Mouse (Mus musculus): Measurements from ENCODE around the gene Zfand4. TPM values are rescaled to one million over a fixed set of nuclear protein-coding genes. Genes with fewer than 3 reads are reported as not detected.

The Zfand4 gene
- polyA plus RNA-seq, 1 experiment: 13.8 TPM

GRCm38 (mm10) chr6:116369811-116370210 lies 105.8 kb downstream of the Zfand4 start:
- H3K4me1 ChIP-seq (ENCODE audit: control insufficient read depth, insufficient read depth, low read length): peaks cover 4% of the 10 kb centered on the region
- peak overlapping the region; percentile 76 for H3K27ac ChIP-seq (ENCODE audit: control insufficient read depth, insufficient read depth, low read depth, low read length, poor library complexity)
- H3K4me3 ChIP-seq (replicated peaks; ENCODE audit: control insufficient read depth, low read depth, low read length): peak overlapping the region; percentile 22
- TF ChIP-seq CTCF (IDR thresholded peaks at IDR 0.05; ENCODE audit: control insufficient read depth, insufficient read depth, low read length) (no peak), POLR2A (IDR thresholded peaks at IDR 0.05; ENCODE audit: borderline replicate concordance, control insufficient read depth, low read depth, low read length) (no peak)
- WGBS: 90% methylated on average over 1 of the region's 1 CpGs

GRCm38 (mm10) chr6:116370216-116370976 lies 106.4 kb downstream of the Zfand4 start:
- Histone ChIP-seq H3K4me3 (replicated peaks; ENCODE audit: control insufficient read depth, low read depth, low read length) (no peak overlapping the region), H3K4me1 (ENCODE audit: control insufficient read depth, insufficient read depth, low read length) (peaks cover 4% of the 10 kb centered on the region)
- TF ChIP-seq POLR2A (IDR thresholded peaks at IDR 0.05; ENCODE audit: borderline replicate concordance, control insufficient read depth, low read depth, low read length) (no peak), CTCF (IDR thresholded peaks at IDR 0.05; ENCODE audit: control insufficient read depth, insufficient read depth, low read length) (no peak)

GRCm38 (mm10) chr6:116371500-116371899 lies 107.5 kb downstream of the Zfand4 start:
- TF ChIP-seq CTCF (IDR thresholded peaks at IDR 0.05; ENCODE audit: control insufficient read depth, insufficient read depth, low read length): no peak
- no peak overlapping the region for H3K4me3 ChIP-seq (replicated peaks; ENCODE audit: control insufficient read depth, low read depth, low read length)
- WGBS: 92% methylated on average over 3 of the region's 3 CpGs
- H3K27ac ChIP-seq (ENCODE audit: control insufficient read depth, insufficient read depth, low read depth, low read length, poor library complexity): no peak overlapping the region
- peaks cover 4% of the 10 kb centered on the region for H3K4me1 ChIP-seq (ENCODE audit: control insufficient read depth, insufficient read depth, low read length)

More at GRCm38 (mm10) chr6:116370216-116370976, 106.4 kb downstream of the Zfand4 start:
- WGBS: 80% methylated on average over 6 of the region's 6 CpGs
- no peak overlapping the region; the same call in 1 of the 2 replicates for H3K27ac ChIP-seq (ENCODE audit: control insufficient read depth, insufficient read depth, low read depth, low read length, poor library complexity)

- WGBS: 84% methylated on average over 1 of the region's 1 CpGs
- no peak overlapping the region for H3K4me3 ChIP-seq (replicated peaks; ENCODE audit: control insufficient read depth, low read depth, low read length)
- H3K4me1 ChIP-seq (ENCODE audit: control insufficient read depth, insufficient read depth, low read length): peaks cover 4% of the 10 kb centered on the region
- TF ChIP-seq POLR2A (IDR thresholded peaks at IDR 0.05; ENCODE audit: borderline replicate concordance, control insufficient read depth, low read depth, low read length) (no peak), CTCF (IDR thresholded peaks at IDR 0.05; ENCODE audit: control insufficient read depth, insufficient read depth, low read length) (no peak)
- no peak overlapping the region for H3K27ac ChIP-seq (ENCODE audit: control insufficient read depth, insufficient read depth, low read depth, low read length, poor library complexity)
Observed at GRCm38 (mm10) chr6:116374136-116374535, 110.1 kb downstream of the Zfand4 start.

- Histone ChIP-seq H3K27ac (ENCODE audit: control insufficient read depth, insufficient read depth, low read depth, low read length, poor library complexity) (no peak overlapping the region), H3K4me3 (replicated peaks; ENCODE audit: control insufficient read depth, low read depth, low read length) (no peak overlapping the region), H3K4me1 (ENCODE audit: control insufficient read depth, insufficient read depth, low read length) (peaks cover 5% of the 10 kb centered on the region)
- no peak for TF ChIP-seq CTCF (IDR thresholded peaks at IDR 0.05; ENCODE audit: control insufficient read depth, insufficient read depth, low read length)
- no peak for TF ChIP-seq POLR2A (IDR thresholded peaks at IDR 0.05; ENCODE audit: borderline replicate concordance, control insufficient read depth, low read depth, low read length)
Observed at GRCm38 (mm10) chr6:116374618-116375017, 110.6 kb downstream of the Zfand4 start.

GRCm38 (mm10) chr6:116378892-116379291 lies 114.9 kb downstream of the Zfand4 start:
- no peak overlapping the region for H3K4me3 ChIP-seq (replicated peaks; ENCODE audit: control insufficient read depth, low read depth, low read length)
- WGBS: 63% methylated on average over 7 of the region's 7 CpGs
- H3K4me1 ChIP-seq (ENCODE audit: control insufficient read depth, insufficient read depth, low read length): peaks cover 1% of the 10 kb centered on the region; the same call in 1 of the 2 replicates
- no peak for TF ChIP-seq CTCF (IDR thresholded peaks at IDR 0.05; ENCODE audit: control insufficient read depth, insufficient read depth, low read length)
- TF ChIP-seq POLR2A (IDR thresholded peaks at IDR 0.05; ENCODE audit: borderline replicate concordance, control insufficient read depth, low read depth, low read length): no peak
- no peak overlapping the region for H3K27ac ChIP-seq (ENCODE audit: control insufficient read depth, insufficient read depth, low read depth, low read length, poor library complexity)

Other genes with a start within 250 kb of the Zfand4 start
- gene Tmcc1, start 70.7 kb upstream of the Zfand4 start, polyA plus RNA-seq (2011; ENCODE audit: insufficient read depth, insufficient read length, low replicate concordance, missing spikeins): 16.8 and 33.6 TPM in 2 replicates
- gene Washc2, start 56.2 kb upstream of the Zfand4 start, polyA plus RNA-seq (2011; ENCODE audit: insufficient read depth, insufficient read length, low replicate concordance, missing spikeins): 27.5 and 39.4 TPM in 2 replicates
- 61.5 and 67.5 TPM in 2 replicates for gene March8, start 73.8 kb downstream of the Zfand4 start, polyA plus RNA-seq (2011; ENCODE audit: insufficient read depth, insufficient read length, low replicate concordance, missing spikeins)
- 16.1 and 17.9 TPM in 2 replicates for gene Alox5, start 197.0 kb downstream of the Zfand4 start, polyA plus RNA-seq (2011; ENCODE audit: insufficient read depth, insufficient read length, low replicate concordance, missing spikeins)
- gene Olfr211, start 224.9 kb downstream of the Zfand4 start, polyA plus RNA-seq (2011; ENCODE audit: insufficient read depth, insufficient read length, low replicate concordance, missing spikeins): not detected in 2 replicates
- gene Olfr212, start 242.3 kb downstream of the Zfand4 start, polyA plus RNA-seq (2011; ENCODE audit: insufficient read depth, insufficient read length, low replicate concordance, missing spikeins): not detected in 2 replicates

Measured in bone marrow, adult 2 months (tissue).